Mouse (Mus musculus): Measurements from ENCODE around the gene Arl5c.

DNA sequence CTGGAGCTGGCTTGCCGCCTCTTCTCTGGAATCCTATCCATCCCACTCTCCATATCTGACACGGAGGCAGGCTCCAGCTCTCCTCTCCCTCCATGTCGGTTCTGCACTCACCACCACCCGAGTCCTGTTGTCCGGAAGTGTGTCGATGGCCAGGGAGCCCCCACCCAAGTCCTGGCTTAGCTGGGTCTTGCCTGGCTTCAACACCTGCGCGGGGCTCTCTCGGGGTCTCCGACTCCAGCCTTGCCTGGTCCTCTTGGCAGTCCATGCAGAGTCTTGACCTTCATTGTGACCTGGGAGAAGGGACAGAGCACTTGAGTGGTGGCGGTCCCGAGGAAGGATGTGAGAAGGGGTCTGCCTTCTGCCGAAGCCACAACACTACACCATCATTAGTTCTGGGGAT is 17.6 kb downstream of the Arl5c start:
- TF ChIP-seq CTCF (IDR thresholded peaks at IDR 0.05; ENCODE audit: extremely low read depth, insufficient read length, insufficient replicate concordance, low read depth, low read length) (no peak), POLR2A (IDR thresholded peaks at IDR 0.05; ENCODE audit: low read depth, low read length) (no peak)
